Mouse (Mus musculus) megakaryocyte, embryonic 14.5 days (primary cell): ENCODE measurements at regions not wholly inside any gene's neighbourhood (a gene's known extent, or its start where the extent isn't known, plus 50 kb on each side); places are given as distances from the start of the nearest gene placed in this dataset.

ENCODE experiments used
- FLI1 ChIP-seq: IDR thresholded peaks from 2 replicates; pipeline ENCODE4 v1.6.1; 2012; ENCODE audit warnings: low read length, inconsistent platforms, mixed read lengths
- GATA1 ChIP-seq: IDR thresholded peaks from 3 replicates; pipeline ENCODE4 v1.6.1; 2012; ENCODE audit warnings: mixed read lengths, low read length, inconsistent platforms, borderline replicate concordance

GRCm38 (mm10) chr15:62258611-62259010 lies 1335.8 kb upstream of the A1bg start:
- TF ChIP-seq GATA1 = no peak
- TF ChIP-seq FLI1 = no peak
